Mouse (Mus musculus) thymus, postnatal 36 days (tissue): ENCODE results near the gene Mgat1.
"Not testable (repeated sequence)": the region's sequence is repeated elsewhere in the genome, so short reads cannot be mapped to it uniquely, and the experiment has no call there.

Experiments
- DNase-seq, 2 experiments: peaks; one replicate each; pipeline ENCODE4 v3.0.0; 2022; ENCODE audit warnings: mixed read lengths in 2 of 2

Gene Mgat1

DNA sequence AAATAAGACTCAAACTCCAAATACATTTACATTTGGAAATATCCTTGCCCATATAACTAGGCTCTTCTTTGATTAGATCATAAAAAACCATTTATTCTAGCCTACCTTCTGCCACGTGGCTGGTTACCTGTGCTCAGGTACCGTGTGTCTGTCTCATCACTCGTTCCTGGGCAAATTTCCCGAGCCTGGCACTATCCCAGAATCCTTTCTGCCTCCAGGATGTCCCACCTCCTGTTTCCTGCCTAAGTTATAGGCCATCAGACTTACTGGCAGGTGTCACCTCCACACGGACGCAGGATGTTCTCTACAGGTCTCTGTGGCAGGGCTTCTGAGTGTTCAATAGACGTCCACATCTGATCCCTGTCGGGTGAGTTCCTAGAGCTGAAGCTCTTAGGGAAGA, 21.1 kb downstream of the Mgat1 start:
- no peak for DNase-seq

DNA sequence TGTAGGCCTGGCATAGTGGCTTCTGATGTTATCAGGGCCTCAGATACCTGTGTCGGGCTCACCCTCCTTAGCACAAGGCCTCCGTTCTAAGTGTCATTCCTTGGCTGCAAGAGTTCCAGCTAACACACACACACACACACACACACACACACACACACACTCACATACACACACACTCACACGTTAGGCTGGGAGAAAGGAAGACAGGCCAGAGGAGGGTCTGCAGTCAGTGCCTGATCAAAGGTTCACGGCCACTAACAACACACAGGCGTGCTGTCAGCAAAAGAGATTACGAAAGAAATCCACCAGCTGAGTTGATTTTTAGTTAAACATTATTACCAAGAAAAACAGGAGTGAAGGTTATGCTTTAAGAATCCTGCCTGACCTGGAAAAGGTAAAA, 22.7 kb downstream of the Mgat1 start:
- no peak for DNase-seq

DNA sequence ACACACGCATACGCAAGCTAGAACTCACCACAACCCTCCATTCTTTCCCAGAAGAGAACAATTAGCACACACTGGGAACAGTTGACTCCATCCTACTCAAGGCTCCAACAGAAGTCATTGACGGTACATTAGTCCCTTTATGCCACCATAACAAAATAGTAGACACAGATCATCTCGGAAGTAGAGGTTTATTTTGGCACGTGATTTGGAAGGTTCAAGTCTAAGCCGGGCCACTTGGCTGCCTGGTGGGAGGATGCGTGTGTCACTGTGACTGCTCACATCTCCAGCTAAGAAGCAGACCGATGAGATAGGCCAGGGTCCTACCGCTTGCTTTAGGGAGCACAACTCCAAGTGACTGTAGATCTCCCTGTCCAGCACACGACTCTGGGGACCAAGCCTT, 23.3 kb downstream of the Mgat1 start:
- no peak for DNase-seq

GRCm38 (mm10) chr11:49267970-49268579, 24.1 kb downstream of the Mgat1 start:
- DNase-seq = no peak

- no peak for DNase-seq
Measured at GRCm38 (mm10) chr11:49269761-49270160, 25.8 kb downstream of the Mgat1 start.

DNA sequence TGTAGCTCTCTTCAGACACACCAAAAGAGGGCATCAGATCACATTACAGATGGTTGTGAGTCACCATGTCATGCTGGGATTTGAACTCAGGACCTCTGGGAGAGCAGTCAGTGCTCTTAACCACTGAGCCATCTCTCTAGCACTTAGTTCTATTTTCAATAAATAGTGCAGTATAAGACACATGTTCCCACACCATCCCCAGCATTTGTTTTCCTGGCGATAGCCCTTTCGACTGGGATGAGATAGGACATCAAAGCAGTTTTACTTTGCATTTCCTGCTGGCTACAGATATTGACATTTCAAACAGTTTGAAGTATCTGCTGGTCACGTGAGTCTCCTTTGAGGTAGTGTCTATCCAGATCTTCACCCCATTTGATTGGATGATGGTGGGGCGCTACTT, 26.4 kb downstream of the Mgat1 start:
- DNase-seq = no peak

GRCm38 (mm10) chr11:49271334-49271733, 27.3 kb downstream of the Mgat1 start:
- peak; percentile 29 to 33 for DNase-seq

- DNase-seq = no peak
Measured at GRCm38 (mm10) chr11:49273834-49274519, 30.0 kb downstream of the Mgat1 start.

DNA sequence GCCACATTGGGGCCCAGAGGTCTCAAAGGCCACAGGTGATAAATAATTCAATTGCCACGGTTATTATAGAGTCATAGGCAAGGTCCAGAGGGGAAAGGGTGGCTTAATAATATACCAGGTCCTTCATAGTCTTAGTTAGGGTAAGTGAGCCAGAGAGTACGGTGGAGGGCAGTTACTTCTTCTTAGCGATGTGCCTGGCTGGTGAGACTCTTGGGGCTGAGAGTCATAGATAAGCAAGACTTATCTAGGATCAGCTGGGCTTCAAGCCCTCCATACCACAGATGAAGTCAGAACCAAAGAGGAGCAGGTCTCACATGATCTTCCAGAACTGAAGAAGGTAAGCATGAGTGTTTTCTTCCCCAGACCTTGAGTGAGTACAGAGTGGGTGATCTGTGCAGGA, 34.2 kb downstream of the Mgat1 start, which contains the start of gene Olfr1393:
Gene Olfr1393 (plus strand): TSS at position 83 of the 400 bp plus-strand sequence.
- DNase-seq = no peak

GRCm38 (mm10) chr11:49284982-49285381, 41.0 kb downstream of the Mgat1 start, which contains the start of gene Olfr1392:
Gene Olfr1392 (plus strand): TSS chr11:49285282.
- DNase-seq = not testable (repeated sequence)

DNA sequence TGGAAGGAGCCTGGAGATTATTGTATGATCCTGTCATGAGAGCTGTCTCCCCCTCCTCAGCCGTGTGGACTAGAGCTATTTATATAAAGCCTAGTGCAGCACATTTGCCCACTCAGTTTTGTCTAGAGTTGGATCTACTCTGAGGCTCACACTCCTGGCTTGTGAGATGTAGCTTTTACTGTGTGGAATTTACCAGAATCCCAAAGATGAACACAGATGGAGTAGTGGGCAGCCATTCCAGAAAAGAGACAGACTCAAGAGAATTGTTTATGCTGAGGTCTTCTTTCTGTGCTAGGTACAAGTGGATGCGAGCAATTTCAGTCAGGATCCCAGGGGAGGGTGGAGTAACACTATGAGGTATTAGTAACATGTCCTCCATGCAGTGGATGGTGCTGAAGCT, 43.3 kb downstream of the Mgat1 start:
- no peak for DNase-seq

DNA sequence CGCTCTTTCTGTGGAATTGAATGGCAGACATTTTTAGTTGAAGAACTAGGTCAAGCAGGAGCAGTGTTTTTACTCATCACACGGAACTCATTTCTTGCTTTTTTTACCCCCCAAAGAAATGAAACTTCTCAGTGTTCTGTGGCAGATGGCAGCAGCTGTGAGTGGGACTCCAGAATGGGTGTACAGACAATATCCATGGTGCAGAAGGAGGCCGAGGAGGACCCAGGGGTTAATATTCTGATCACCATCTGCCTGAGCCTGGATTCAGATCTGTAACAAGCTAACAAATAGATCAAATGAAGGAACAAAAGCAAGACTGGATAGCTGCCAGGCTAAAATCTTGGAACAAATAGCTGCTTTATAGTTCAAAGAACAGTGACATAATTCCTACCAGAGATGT, 48.8 kb downstream of the Mgat1 start:
- DNase-seq = no peak

DNA sequence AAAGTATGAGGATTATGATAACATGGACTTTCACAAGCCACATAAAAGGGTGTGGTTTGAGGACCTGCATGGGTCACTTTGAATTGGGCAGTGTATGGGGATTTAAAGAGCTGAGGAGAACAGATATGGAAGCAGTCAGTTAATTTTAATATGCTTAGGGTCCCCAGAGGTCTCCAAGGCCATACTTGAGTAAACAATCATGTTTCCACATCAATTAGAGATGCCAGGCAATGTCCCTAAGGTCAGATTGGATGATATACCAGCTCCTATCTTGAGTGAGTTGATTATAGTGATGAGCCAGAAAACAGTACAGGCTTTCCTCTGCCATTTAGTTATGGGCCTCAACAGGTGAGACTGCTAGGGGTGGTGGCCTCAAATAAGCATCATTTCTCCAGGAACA, 60.5 kb downstream of the Mgat1 start, which contains the start of gene Olfr10:
Gene Olfr10 (plus strand): TSS at position 301 of the 400 bp plus-strand sequence.
- no peak for DNase-seq

GRCm38 (mm10) chr11:49308547-49308946, 64.6 kb downstream of the Mgat1 start:
- not testable (repeated sequence) for DNase-seq
